Mouse (Mus musculus) olfactory bulb, adult 2 months (tissue): ENCODE results near the gene Hsd17b3.

Source experiments
- CTCF ChIP-seq: fragments of 200-500 bp; IDR thresholded peaks from 2 replicates; pipeline ENCODE4 v1.5.1; 2012; ENCODE audit warnings: low read depth, mild to moderate bottlenecking, low read length, moderate library complexity; ENCODE audit not compliant: insufficient read depth
- POLR2A ChIP-seq: fragments of 200-500 bp; IDR thresholded peaks from 2 replicates; pipeline ENCODE4 v1.6.1; 2012; ENCODE audit warnings: mild to moderate bottlenecking, low read depth, low read length, moderate library complexity; ENCODE audit not compliant: insufficient read depth

- TF ChIP-seq CTCF: no peak
- TF ChIP-seq POLR2A: no peak
These were observed 66.1 kb downstream of the Hsd17b3 start for GRCm38 (mm10) chr13:64022786-64023468.
